Mouse (Mus musculus): ENCODE data around the gene Chst12. TPM values are rescaled to one million over a fixed set of nuclear protein-coding genes. Genes with fewer than 3 reads are reported as not detected.
A peak's percentile ranks its signal among the peaks of the same experiment; 100 is the strongest.

Gene Chst12
- total RNA-seq, 2 experiments from 2014 or later: 4.3 to 7.4 TPM

DNA sequence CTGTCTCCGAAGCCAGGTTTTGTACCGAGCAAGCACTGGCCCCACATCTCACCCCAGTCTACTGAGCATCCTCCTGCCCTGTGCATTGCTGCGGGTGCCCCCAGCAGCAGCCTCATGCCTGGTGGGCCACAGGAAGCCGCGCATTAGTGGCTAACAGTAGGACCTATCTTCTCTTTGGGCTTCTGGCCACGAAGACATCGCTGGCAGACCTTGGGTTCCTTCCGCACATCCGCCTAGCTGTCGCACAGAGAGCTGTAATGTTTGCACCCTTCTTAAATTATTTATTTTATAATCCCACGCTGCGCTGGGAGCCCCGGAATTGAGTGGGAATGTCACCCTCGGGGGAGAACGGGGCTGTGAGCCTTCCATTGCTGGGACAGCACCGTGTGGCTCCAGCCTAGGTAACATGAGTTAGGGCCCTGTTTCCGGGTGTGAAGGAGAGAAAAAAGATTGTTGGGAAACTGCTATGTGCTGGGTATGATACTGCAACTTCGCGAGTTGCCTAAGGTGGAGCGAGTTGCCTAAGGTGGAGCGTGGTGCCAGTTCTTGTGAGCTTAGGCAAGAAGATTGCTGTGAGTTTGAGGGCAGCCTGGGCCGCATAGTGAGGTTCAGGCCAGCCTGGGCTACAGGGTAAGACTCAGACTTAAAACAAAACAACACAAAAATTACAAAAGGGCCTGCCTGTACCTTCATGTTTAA lies 895 bp downstream of the Chst12 start:
- peak overlapping the region; percentile 89 for H3K27ac ChIP-seq
- intact Hi-C loops (cut with DNase I): loop anchor here (5.0 kb wide), 1 partner anchor 84 kb away; no protein-coding TSS in a partner anchor
- peak overlapping the region; percentile 83 for H3K4me3 ChIP-seq
- DNase-seq: peak; percentile 37
- no peak for TF ChIP-seq CTCF (IDR thresholded peaks at IDR 0.05)

DNA sequence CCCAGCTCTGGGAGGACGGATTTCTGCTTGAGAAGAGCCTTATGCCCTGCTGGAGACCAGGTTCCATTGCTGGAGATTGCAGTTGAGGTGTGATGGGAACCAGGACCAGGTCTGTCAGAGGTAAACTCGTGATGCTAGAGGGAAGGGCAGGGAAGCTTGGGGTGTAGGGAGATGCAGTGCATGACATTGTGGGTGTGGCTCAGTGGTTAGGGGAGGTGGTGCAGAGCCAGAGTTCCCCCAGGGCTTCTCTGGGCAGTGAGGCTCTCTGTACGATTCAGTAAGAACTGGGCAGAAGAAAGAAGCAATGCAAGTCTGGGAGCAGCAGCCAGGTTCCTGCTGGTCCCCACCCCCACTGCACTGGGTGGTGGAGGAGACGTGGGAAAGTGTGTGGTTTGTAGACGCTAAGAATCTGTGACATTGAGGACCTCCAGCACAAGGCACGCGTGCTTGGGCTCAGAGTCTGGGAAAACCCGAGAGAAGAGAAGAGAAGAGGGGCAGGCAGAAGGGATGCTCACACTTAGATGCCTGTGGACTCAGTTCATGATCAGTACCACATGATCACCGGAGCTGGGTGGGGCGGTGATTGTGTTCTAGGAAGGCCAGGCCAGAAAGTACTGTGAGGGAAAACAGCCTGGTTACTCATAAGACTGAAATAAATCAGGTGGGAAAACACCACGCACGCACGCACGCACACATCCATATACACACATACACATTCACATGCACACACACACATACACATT lies 2.3 kb downstream of the Chst12 start:
- Histone ChIP-seq H3K27ac (peak overlapping the region; percentile 89), H3K4me3 (peak overlapping the region; percentile 83)
- intact Hi-C loops (cut with DNase I): loop anchor here (5.0 kb wide), 1 partner anchor 85 kb away; no protein-coding TSS in a partner anchor
- TF ChIP-seq CTCF (IDR thresholded peaks at IDR 0.05): no peak
- DNase-seq: peak; percentile 60

DNA sequence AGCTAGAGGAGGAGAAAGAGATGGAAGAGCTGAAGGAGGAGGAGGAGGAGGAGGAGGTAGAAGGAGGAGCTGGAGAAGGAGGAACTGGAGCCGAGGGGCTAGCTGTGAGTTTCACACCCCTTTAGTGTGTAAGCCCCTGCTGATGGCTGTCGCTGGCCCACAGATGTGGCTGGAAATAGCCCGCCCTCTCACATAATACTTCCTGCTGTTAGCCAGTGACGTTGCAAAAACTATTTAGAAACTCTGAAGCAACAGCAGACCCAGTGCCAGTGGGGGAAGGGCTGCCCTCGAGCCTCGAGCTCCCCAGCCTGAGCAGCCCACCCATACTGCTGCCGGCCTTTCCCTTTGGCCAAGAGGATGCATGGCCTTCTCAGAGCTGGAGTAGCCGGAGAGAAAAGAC lies 3.3 kb downstream of the Chst12 start:
- intact Hi-C loops (cut with DNase I): loop anchor here (5.0 kb wide), 1 partner anchor 86 kb away; no protein-coding TSS in a partner anchor
- H3K27ac ChIP-seq: peak overlapping the region; percentile 89

DNA sequence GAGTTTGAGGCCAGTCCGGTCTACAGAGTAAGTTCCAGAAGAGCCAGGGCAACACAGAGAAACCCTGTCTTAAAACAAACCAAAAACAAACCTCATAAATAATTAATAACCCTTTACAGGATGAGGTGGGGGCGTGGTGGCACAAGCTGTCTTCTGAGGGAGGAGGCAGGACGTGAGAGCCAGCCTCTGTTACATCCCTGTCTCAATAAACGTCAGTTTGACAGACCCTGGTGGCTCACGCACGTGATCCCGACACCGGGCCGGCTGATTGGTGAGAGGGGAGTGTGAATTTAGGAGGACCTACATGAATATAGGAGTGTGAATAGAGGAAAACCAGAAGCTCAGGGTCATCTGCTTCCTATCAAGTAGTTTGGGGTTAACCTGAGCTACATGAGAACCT lies 3.9 kb downstream of the Chst12 start:
- intact Hi-C loops (cut with DNase I): loop anchor here (5.0 kb wide), 1 partner anchor 87 kb away; no protein-coding TSS in a partner anchor

More for the DNA sequence above, 3.3 kb downstream of the Chst12 start:
- no peak for TF ChIP-seq CTCF (IDR thresholded peaks at IDR 0.05)
- H3K4me3 ChIP-seq: peak overlapping the region; percentile 48
- peak; percentile 59 for DNase-seq

DNA sequence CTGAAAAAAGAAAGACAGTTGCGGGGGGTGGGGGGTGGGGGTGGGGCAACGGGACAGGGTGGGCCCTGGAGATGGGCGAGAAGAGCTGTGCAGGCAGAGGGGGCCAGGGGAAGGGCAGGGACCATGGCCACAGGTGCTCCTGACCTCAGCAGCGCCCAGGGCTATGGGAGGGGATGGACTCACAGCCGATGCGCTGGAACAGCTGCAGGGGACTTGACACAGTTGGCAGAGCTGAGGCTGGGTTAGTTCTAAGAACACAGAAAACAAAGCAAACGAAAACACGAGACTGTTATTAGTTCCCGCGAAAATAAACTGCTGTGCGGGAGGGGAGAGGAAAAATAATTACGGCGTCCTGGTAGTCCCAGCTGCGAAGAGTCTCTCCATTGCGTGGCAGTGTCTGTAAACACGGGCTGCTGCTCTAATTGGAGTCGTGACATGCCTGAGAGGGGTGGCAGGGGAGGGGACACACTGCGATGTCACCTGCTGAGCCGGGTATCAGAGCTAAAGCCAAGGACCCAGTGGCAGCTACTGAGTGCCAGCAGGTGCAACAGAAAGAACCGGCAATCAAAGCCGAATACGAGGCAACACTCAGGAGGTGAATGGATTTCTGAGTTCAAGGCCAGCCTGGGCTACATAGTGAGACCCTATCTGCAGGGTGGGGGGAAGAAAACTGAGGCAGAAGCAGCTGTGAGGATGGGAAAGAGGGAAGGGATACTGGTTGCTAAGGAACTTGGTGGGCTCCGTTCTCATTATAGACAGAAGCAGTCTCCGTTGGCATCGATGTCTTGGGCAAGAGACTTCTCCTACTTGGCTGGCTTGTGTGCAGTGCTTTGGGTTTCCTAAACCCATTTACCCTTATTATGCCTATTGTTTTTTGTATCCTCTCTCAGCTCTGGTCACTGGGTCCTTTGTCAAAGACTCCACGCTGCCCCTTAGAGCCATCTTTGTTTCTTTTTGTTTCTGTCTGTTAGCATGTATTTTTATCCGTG lies 5.0 kb downstream of the Chst12 start:
- no peak for TF ChIP-seq CTCF (IDR thresholded peaks at IDR 0.05)
- peak overlapping the region; percentile 89 for H3K27ac ChIP-seq
- DNase-seq: peak; percentile 60
- H3K4me3 ChIP-seq: peak overlapping the region; percentile 46
- intact Hi-C loops (cut with DNase I): no loop called here

More for the DNA sequence above, 3.9 kb downstream of the Chst12 start:
- TF ChIP-seq CTCF (IDR thresholded peaks at IDR 0.05): no peak
- H3K27ac ChIP-seq: peak overlapping the region; percentile 89
- no peak for DNase-seq
- H3K4me3 ChIP-seq: peak overlapping the region; percentile 48

DNA sequence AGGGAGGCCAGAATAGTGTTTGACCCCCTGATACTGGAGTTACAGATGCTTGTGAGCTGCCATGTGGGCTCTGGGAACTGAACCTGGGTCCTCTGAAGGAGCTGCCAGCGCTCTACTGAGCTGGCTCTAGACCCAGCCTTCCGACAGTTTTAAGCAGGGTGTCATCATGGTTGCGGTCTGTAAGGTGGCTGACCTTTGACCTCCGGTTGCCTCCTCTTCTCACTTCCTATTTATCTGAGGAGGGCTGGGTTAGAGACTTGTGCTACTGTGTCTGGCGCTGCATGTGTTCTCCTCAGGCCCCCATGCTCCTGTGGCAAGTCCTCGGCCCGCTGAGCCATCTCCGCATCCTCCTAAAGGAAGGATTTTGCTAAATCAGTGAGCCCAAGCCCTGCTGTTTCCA lies 8.6 kb downstream of the Chst12 start:
- TF ChIP-seq CTCF (IDR thresholded peaks at IDR 0.05): no peak
- no peak overlapping the region for H3K4me3 ChIP-seq
- intact Hi-C loops (cut with DNase I): no loop called here
- peak; percentile 22 for DNase-seq
- no peak overlapping the region for H3K27ac ChIP-seq

DNA sequence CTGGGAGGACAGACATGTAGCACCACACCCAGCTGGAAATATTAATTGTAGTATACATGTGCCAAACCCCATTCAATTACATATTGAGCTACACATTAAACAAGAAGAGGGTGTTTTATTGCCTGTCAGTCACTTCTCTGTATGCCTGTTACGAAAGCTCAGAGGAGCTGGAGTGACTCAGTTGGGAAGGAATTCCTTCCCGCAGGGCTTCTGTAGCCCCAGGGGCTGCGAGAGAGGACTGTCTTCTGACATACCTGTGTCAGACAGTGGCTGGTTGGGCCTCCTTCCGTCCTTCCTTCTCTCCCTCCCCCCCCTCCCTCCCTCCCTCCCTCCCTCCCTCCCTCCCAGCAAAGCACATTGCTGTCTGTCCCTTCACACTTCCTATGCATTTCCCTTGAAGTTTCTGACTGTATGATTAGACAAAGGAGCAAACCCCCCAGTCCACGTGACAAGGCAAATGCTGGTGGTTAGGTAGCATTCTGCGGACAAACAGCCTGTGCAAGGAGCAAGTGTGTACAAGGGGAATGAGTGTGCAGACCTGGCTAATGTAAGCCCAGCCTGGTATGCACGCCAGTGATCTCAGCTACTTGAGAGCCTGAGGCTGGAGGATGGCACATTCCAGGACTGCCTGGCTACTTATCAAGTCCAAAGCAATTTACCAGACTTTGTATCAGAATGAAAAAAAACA lies 9.6 kb downstream of the Chst12 start:
- peak; percentile 2 for DNase-seq
- no peak for TF ChIP-seq CTCF (IDR thresholded peaks at IDR 0.05)
- intact Hi-C loops (cut with DNase I): no loop called here
- no peak overlapping the region for H3K4me3 ChIP-seq
- H3K27ac ChIP-seq: peak overlapping the region; percentile 24; the same call in 1 of the 2 replicates

DNA sequence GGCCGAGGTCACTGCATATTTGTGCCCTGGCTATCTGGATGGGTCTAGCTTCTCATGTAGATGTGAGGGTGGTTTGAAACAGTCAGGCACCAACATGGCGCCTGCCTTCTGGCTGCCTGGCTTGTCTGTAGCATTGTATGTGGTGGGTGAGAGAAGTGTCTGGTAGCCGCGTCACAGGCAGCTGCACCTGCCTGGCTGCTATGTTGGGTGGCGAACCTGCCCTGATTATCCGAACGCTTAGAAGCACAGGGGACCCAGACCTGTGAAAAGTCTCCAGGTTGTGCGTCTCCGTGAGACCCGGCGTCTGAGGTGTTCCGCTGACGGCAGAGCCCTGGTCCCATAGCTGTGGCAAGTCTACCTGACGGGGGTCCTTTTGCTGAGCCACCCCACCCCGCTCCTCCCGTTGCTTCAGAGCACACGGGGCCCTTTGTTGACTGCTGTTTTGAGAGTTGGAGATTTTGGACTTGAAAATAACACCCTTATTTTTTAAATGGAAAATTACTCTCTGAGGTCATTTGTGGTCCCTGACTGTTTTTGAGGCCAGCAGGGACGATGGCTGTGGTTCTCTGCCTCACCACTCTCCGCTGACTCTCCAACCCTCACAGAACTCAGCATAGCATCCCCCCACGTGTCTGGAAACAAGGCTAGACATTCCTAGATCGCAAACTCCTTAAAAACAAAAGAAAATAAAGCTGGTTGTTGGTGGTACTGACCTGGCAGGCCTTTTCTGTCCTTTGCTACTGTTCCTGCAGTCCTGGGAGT lies 12.0 kb downstream of the Chst12 start:
- DNase-seq: no peak
- intact Hi-C loops (cut with DNase I): no loop called here
- Histone ChIP-seq H3K4me3 (no peak overlapping the region), H3K27ac (no peak overlapping the region)
- TF ChIP-seq CTCF (IDR thresholded peaks at IDR 0.05): no peak

DNA sequence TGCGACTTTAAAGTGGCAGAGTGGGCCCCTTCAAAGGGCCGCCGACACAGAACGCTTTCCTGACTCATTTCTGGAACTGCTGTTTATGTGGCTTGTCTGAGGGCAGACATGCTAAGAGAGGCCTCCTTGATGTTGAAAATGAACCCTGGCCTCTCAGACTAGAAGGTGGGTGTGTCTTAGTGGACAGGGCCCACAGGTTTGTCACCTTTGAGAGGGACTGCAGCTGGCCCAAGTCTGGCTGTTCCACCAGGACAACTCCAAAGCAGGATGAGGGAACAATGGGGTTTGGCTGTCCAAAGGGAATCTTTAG lies 12.5 kb downstream of the Chst12 start:
- intact Hi-C loops (cut with DNase I): no loop called here
- Histone ChIP-seq H3K27ac (no peak overlapping the region), H3K4me3 (no peak overlapping the region)
- no peak for DNase-seq
- no peak for TF ChIP-seq CTCF (IDR thresholded peaks at IDR 0.05)

DNA sequence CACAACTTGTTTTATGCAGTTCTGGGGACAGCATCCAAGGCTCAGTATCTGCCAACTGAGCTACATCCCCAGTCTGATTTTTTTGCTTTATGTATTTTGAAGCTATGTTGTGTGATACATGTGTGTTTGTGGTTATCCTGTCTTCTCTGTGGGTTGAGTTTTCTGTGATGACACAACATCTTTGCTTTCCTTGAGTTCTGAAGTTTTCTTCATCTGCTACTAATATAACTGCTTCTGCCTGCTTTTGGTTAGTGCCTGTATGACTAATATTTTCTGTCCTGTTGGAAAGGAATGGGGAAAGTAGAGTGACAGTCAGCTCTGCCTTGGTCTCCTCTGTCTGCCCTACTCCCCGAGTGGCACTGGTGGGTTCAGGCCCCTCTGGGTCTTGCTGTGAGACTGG lies 15.8 kb downstream of the Chst12 start:
- TF ChIP-seq CTCF (IDR thresholded peaks at IDR 0.05): no peak
- Histone ChIP-seq H3K27ac (no peak overlapping the region), H3K4me3 (no peak overlapping the region)
- intact Hi-C loops (cut with DNase I): no loop called here
- no peak for DNase-seq

DNA sequence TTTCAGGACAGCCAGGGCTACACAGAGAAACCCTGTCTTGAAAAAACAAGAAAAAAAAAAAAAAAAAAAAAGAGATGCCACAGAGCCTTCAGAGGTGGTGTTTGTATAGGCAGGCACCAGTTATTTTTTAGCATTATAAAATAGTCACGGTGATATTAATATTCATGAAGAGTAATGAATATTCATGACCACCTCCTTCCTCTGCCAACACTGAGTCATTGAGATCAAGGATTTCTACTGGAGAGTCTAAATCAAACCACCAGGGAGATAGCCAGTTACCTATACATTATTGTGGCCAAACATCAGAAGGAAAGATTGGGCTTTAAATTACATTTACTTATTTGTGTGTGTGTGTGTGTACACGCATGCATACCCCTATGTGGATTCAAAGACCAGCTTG lies 21.4 kb downstream of the Chst12 start:
- TF ChIP-seq CTCF (IDR thresholded peaks at IDR 0.05): no peak
- H3K4me3 ChIP-seq: no peak overlapping the region
- no peak for DNase-seq
- intact Hi-C loops (cut with DNase I): no loop called here
- H3K27ac ChIP-seq: no peak overlapping the region

Data from gastrocnemius, adult 2 months (tissue).